Mouse (Mus musculus) cerebellum, adult 8-10 months (tissue): ENCODE results near the gene Irak2.

Source experiments
- DNase-seq: peaks from one replicate; pipeline ENCODE4 v3.0.0; 2022

The Irak2 gene

GRCm38 (mm10) chr6:113642605-113643004, 4.3 kb downstream of the Irak2 start:
- DNase-seq: no peak

- no peak for DNase-seq
Measured at GRCm38 (mm10) chr6:113643021-113643420, 4.8 kb downstream of the Irak2 start.

GRCm38 (mm10) chr6:113643967-113644366, 5.7 kb downstream of the Irak2 start:
- no peak for DNase-seq

GRCm38 (mm10) chr6:113644808-113645207, 6.5 kb downstream of the Irak2 start:
- no peak for DNase-seq

GRCm38 (mm10) chr6:113649346-113650196, 11.3 kb downstream of the Irak2 start:
- no peak for DNase-seq

GRCm38 (mm10) chr6:113650197-113650640, 12.0 kb downstream of the Irak2 start:
- DNase-seq: no peak

- no peak for DNase-seq
Measured at GRCm38 (mm10) chr6:113651626-113652025, 13.4 kb downstream of the Irak2 start.

GRCm38 (mm10) chr6:113653551-113653950, 15.3 kb downstream of the Irak2 start:
- no peak for DNase-seq

GRCm38 (mm10) chr6:113654102-113654501, 15.8 kb downstream of the Irak2 start:
- DNase-seq: no peak

- DNase-seq: no peak
Measured at GRCm38 (mm10) chr6:113654753-113655397, 16.6 kb downstream of the Irak2 start.

- no peak for DNase-seq
Measured at GRCm38 (mm10) chr6:113655475-113655874, 17.2 kb downstream of the Irak2 start.

- DNase-seq: no peak
Measured at GRCm38 (mm10) chr6:113656847-113657246, 18.6 kb downstream of the Irak2 start.

- DNase-seq: no peak
Measured at GRCm38 (mm10) chr6:113658226-113658625, 20.0 kb downstream of the Irak2 start.

GRCm38 (mm10) chr6:113659648-113660491, 21.6 kb downstream of the Irak2 start:
- DNase-seq: no peak

- no peak for DNase-seq
Measured at GRCm38 (mm10) chr6:113660492-113661352, 22.5 kb downstream of the Irak2 start.

GRCm38 (mm10) chr6:113661353-113662241, 23.3 kb downstream of the Irak2 start:
- no peak for DNase-seq

GRCm38 (mm10) chr6:113662964-113663700, 24.9 kb downstream of the Irak2 start:
- DNase-seq: no peak

GRCm38 (mm10) chr6:113664305-113664704, 26.0 kb downstream of the Irak2 start:
- DNase-seq: no peak

GRCm38 (mm10) chr6:113667611-113668122, 29.4 kb downstream of the Irak2 start:
- no peak for DNase-seq
